In genomic region chr15:9279596-9279995, GRCm38 (mm10) we compare ENCODE assay signal across 33 mouse cellular contexts. TPM values are rescaled to one million over a fixed set of nuclear protein-coding genes. Genes with fewer than 3 reads are reported as not detected.
DNase-seq lines count a peak whose midpoint lies in the region; ATAC-seq and TF ChIP-seq lines count a peak whose summit lies in the region.
"Had no signal": no experiment of that assay in that cellular context is flagged by ENCODE, and none has a peak within 500 bp of the region (broad histone marks: within the 10 kb centered on the region; RNA-seq: fewer than 3 reads in every experiment).

No protein-coding gene starts in this region.

- peaks cover 6% of the 10 kb centered on the region; the same call in 1 of the 2 replicates for H3K79me2 ChIP-seq in liver, adult 2 months (ENCODE audit: control insufficient read depth, insufficient read depth, low read length)

- no peak overlapping the region for H3K4me2 ChIP-seq in liver, postnatal 0 days (ENCODE audit: low read depth, low read length)
- H3K4me2 ChIP-seq: embryonic facial prominence, embryonic 12.5 days; embryonic facial prominence, embryonic 15.5 days; heart, embryonic 11.5 days; hindbrain, embryonic 12.5 days had no signal

- peak overlapping the region; percentile 77 for H3K9ac ChIP-seq in liver, adult 2 months (ENCODE audit: low read depth, low read length)
- no peak overlapping the region for H3K9ac ChIP-seq in liver, postnatal 0 days (replicated peaks)
- H3K9ac ChIP-seq: embryonic facial prominence, embryonic 12.5 days; embryonic facial prominence, embryonic 15.5 days; forebrain, postnatal 0 days; hindbrain, embryonic 12.5 days had no signal

- no peaks in the 10 kb centered on the region for H3K9me3 ChIP-seq in liver, postnatal 0 days (ENCODE audit: low read length)
- H3K9me3 ChIP-seq: embryonic facial prominence, embryonic 12.5 days; embryonic facial prominence, embryonic 15.5 days; hindbrain, embryonic 12.5 days had no signal

- no peak for TF ChIP-seq POLR2A in kidney, adult 2 months (IDR thresholded peaks at IDR 0.05; ENCODE audit: low read depth, low read length)
- TF ChIP-seq POLR2A in liver, adult 2 months (IDR thresholded peaks at IDR 0.05; ENCODE audit: extremely low read depth, insufficient read depth, low read length) = no peak

- TF ChIP-seq EP300 in liver, postnatal 0 days (IDR thresholded peaks at IDR 0.05; ENCODE audit: low read depth) = no peak

- peaks cover 5% of the 10 kb centered on the region; the same call in 1 of the 2 replicates for H3K4me1 ChIP-seq in kidney, adult 2 months (ENCODE audit: control insufficient read depth, insufficient read depth, low read length)
- H3K4me1 ChIP-seq in liver, adult 2 months (ENCODE audit: control insufficient read depth, insufficient read depth, low read length) = peaks cover 13% of the 10 kb centered on the region; the same call in 1 of the 2 replicates
- no peaks in the 10 kb centered on the region for H3K4me1 ChIP-seq in liver, postnatal 0 days (ENCODE audit: insufficient read depth)
- H3K4me1 ChIP-seq: embryonic facial prominence, embryonic 12.5 days; embryonic facial prominence, embryonic 15.5 days; hindbrain, embryonic 12.5 days had no signal

- H3K36me3 ChIP-seq in kidney, adult 2 months (ENCODE audit: control insufficient read depth, insufficient read depth, low read length) = no peaks in the 10 kb centered on the region
- H3K36me3 ChIP-seq in liver, adult 2 months (ENCODE audit: control insufficient read depth, insufficient read depth, low read length) = peaks cover 6% of the 10 kb centered on the region
- H3K36me3 ChIP-seq in liver, postnatal 0 days (replicated peaks; ENCODE audit: insufficient read depth, low read length) = no peaks in the 10 kb centered on the region
- H3K36me3 ChIP-seq: embryonic facial prominence, embryonic 12.5 days; embryonic facial prominence, embryonic 15.5 days; hindbrain, embryonic 12.5 days had no signal

- H3K27me3 ChIP-seq in kidney, adult 2 months (replicated peaks; ENCODE audit: control insufficient read depth, insufficient read depth, low read length) = no peaks in the 10 kb centered on the region
- no peaks in the 10 kb centered on the region for H3K27me3 ChIP-seq in liver, adult 2 months (ENCODE audit: control insufficient read depth, insufficient read depth, low read length)
- no peaks in the 10 kb centered on the region for H3K27me3 ChIP-seq in liver, postnatal 0 days (ENCODE audit: insufficient read depth, low read length)
- H3K27me3 ChIP-seq: embryonic facial prominence, embryonic 12.5 days; embryonic facial prominence, embryonic 15.5 days; hindbrain, embryonic 12.5 days had no signal

- ATAC-seq in liver, postnatal 0 days = no peak
- ATAC-seq: CD4-positive, CD25-positive, alpha-beta regulatory T cell, adult 4 months; forebrain, embryonic 14.5 days; forebrain, postnatal 0 days had no signal

- peak overlapping the region; percentile 95 for H3K27ac ChIP-seq in kidney, adult 2 months (ENCODE audit: insufficient read depth, low read depth, low read length)
- peak overlapping the region; percentile 100 for H3K27ac ChIP-seq in liver, adult 2 months (replicated peaks; ENCODE audit: insufficient read depth, low read depth, low read length)
- no peak overlapping the region for H3K27ac ChIP-seq in liver, postnatal 0 days (ENCODE audit: low read depth)
- H3K27ac ChIP-seq: embryonic facial prominence, embryonic 12.5 days; embryonic facial prominence, embryonic 15.5 days; gastrocnemius, adult 2 months; hindbrain, embryonic 12.5 days had no signal

- WGBS in kidney, adult 2 months = 60% methylated on average over 3 of the region's 3 CpGs
- WGBS in liver, adult 2 months = 35% methylated on average over 3 of the region's 3 CpGs
- 66% methylated on average over 3 of the region's 3 CpGs for WGBS in liver, postnatal 0 days (ENCODE audit: insufficient replicate concordance)

- DNase-seq in kidney, adult 2 months = peak; percentile 78
- DNase-seq in kidney, postnatal 10 days = no peak
- DNase-seq in liver, adult 2 months (ENCODE audit: extremely low read depth, low read depth, low spot score) = peak; percentile 95
- DNase-seq in liver, postnatal 0 days = no peak
- DNase-seq in kidney, postnatal 36 days = peak; percentile 33 to 57
- DNase-seq in urinary bladder, postnatal 4 days (ENCODE audit: low spot score in 2 of 2) = no peak
- DNase-seq: adrenal gland, adult 2 months; adrenal gland, postnatal 14 days; cerebellum, adult 11 months; cerebellum, adult 2 months; cerebellum, adult 9-11 months; cerebellum, postnatal 25 days; forebrain, postnatal 0 days; gastrocnemius, adult 2 months; gastrocnemius, postnatal 14 days; heart, adult 11 months had no signal

- H3K4me3 ChIP-seq in kidney, adult 2 months (ENCODE audit: insufficient read depth, low read depth, low read length) = peak overlapping the region; percentile 44; the same call in 1 of the 2 replicates
- peak overlapping the region; percentile 47; the same call in 1 of the 2 replicates for H3K4me3 ChIP-seq in liver, adult 2 months (ENCODE audit: insufficient read depth, low read depth, low read length)
- H3K4me3 ChIP-seq in liver, postnatal 0 days (ENCODE audit: low read depth, low read length) = no peak overlapping the region
- H3K4me3 ChIP-seq: embryonic facial prominence, embryonic 12.5 days; embryonic facial prominence, embryonic 15.5 days; gastrocnemius, adult 2 months; hindbrain, embryonic 12.5 days had no signal

- TF ChIP-seq CTCF in kidney, adult 2 months (conservative IDR thresholded peaks at IDR 0.05; ENCODE audit: insufficient read depth, insufficient read length, low read depth, low read length) = no peak
- no peak for TF ChIP-seq CTCF in liver, adult 2 months (IDR thresholded peaks at IDR 0.05; ENCODE audit: low read depth, low read length)
- TF ChIP-seq CTCF in liver, postnatal 0 days (IDR thresholded peaks at IDR 0.05; ENCODE audit: low read depth) = no peak

RNA-seq across cellular contexts. Expression of gene Ugt3a1, which starts 2.9 kb away (rescaled TPM):
- polyA plus RNA-seq in kidney, adult 2 months (2012; rRNA removed) = 193 and 203 TPM in 2 replicates
- total RNA-seq in liver, adult 2 months (2014; rRNA removed) = 95.4 and 118 TPM in 2 replicates
- polyA plus RNA-seq in liver, adult 2 months (2012; rRNA removed) = 50.9 and 100 TPM in 2 replicates
- polyA plus RNA-seq in liver, postnatal 0 days (2015; fragmentation: Nextera tagmentation; extraction: Ambion mirVana) = 0.92 and 0.94 TPM in 2 replicates
- total RNA-seq: common myeloid progenitor, adult 5-6 weeks; forebrain, postnatal 0 days; gastrocnemius, adult 2 months; gastrocnemius, postnatal 14 days; gastrocnemius, postnatal 4 days; heart, adult 8-10 months; heart, postnatal 25 days; hematopoietic stem cell, adult 5-6 weeks; MEL had no signal
- polyA plus RNA-seq: adrenal gland, adult 2 months; C2C12; CD4-positive, CD25-positive, alpha-beta regulatory T cell, adult 4 months; cerebellum, adult 2 months; embryonic facial prominence, embryonic 12.5 days; forebrain, embryonic 11.5 days; forebrain, embryonic 14.5 days; forebrain, postnatal 0 days; frontal cortex, adult 2 months; heart, embryonic 11.5 days; heart, embryonic 14.5 days; heart, postnatal 0 days; hindbrain, embryonic 12.5 days had no signal

RNA-seq across cellular contexts. Expression of gene Ugt3a2, which starts 55.8 kb away (rescaled TPM):
- polyA plus RNA-seq in kidney, adult 2 months (2012; rRNA removed) = 486 and 522 TPM in 2 replicates
- 340 and 468 TPM in 2 replicates for total RNA-seq in liver, adult 2 months (2014; rRNA removed)
- 218 and 268 TPM in 2 replicates for polyA plus RNA-seq in liver, adult 2 months (2012; rRNA removed)
- polyA plus RNA-seq in liver, postnatal 0 days (2015; fragmentation: Nextera tagmentation; extraction: Ambion mirVana) = 8.3 and 9.8 TPM in 2 replicates
- total RNA-seq: common myeloid progenitor, adult 5-6 weeks; forebrain, postnatal 0 days; gastrocnemius, adult 2 months; gastrocnemius, postnatal 14 days; gastrocnemius, postnatal 4 days; heart, adult 8-10 months; heart, postnatal 25 days; hematopoietic stem cell, adult 5-6 weeks; MEL had no signal
- polyA plus RNA-seq: C2C12; cerebellum, adult 2 months; embryonic facial prominence, embryonic 12.5 days; embryonic facial prominence, embryonic 15.5 days; forebrain, embryonic 11.5 days; forebrain, embryonic 14.5 days; forebrain, postnatal 0 days; frontal cortex, adult 2 months; heart, embryonic 11.5 days; heart, embryonic 14.5 days; heart, postnatal 0 days; hindbrain, embryonic 12.5 days had no signal

Comparison
In these comparisons a context has a peak if more than half of its experiments do, and no peak if none do; other contexts are left out.
1. DNase-seq: peak in kidney, adult 2 months (single experiment), liver, adult 2 months (single experiment) and kidney, postnatal 36 days (2 of 2); none in kidney, postnatal 10 days (single experiment), liver, postnatal 0 days (single experiment) and urinary bladder, postnatal 4 days (0 of 2).
2. RNA of gene Ugt3a1, which starts 2.9 kb away (polyA plus RNA-seq): 193 to 203 TPM in kidney, adult 2 months and 50.9 to 100 TPM in liver, adult 2 months; 0.92 to 0.94 TPM in liver, postnatal 0 days; every median in the first group is over 10 times any median in the second.
3. RNA of gene Ugt3a2, which starts 55.8 kb away (polyA plus RNA-seq): 486 to 522 TPM in kidney, adult 2 months and 218 to 268 TPM in liver, adult 2 months; 8.3 to 9.8 TPM in liver, postnatal 0 days; every median in the first group is over 10 times any median in the second.